Mouse (Mus musculus): ENCODE results near the gene B3galnt2. TPM values are rescaled to one million over a fixed set of nuclear protein-coding genes. Genes with fewer than 3 reads are reported as not detected.
A peak's percentile ranks its signal among the peaks of the same experiment; 100 is the strongest.
"Not testable (repeated sequence)": the region's sequence is repeated elsewhere in the genome, so short reads cannot be mapped to it uniquely, and the experiment has no call there.

Gene B3galnt2
- polyA plus RNA-seq, 1 experiment from 2014 or later: 58.3 TPM

DNA sequence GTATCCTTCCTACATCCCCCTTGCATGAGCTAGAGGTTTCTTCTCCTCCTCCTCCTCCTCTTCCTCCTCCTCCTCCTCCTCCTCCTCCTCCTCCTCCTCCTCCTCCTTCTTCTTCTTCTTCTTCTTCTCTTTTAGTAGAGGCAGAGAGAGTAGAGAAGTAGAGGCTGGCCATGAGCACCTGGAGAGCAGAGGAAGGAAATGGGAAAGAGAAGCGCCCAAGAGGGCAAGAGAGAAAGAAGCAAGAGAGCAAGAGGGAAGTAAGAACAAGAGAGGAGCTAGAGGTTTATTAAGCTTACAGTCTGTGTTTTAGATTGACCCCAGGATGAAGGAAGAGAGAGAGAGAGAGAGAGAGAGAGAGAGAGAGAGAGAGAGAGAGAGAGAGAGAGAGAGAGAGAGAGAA, 27.6 kb downstream of the B3galnt2 start:
- not testable (repeated sequence) for H3K4me3 ChIP-seq; H3K27me3 ChIP-seq (ENCODE audit: low read depth, poor library complexity, severe bottlenecking); H3K27ac ChIP-seq; DNase-seq (ENCODE audit: low spot score); H3K9me3 ChIP-seq (replicated peaks); H3K4me1 ChIP-seq
- peaks cover 35% of the 10 kb centered on the region for H3K36me3 ChIP-seq
- WGBS: 100% methylated on average over 1 of the region's 1 CpGs

GRCm38 (mm10) chr13:13983523-13983922, 29.3 kb downstream of the B3galnt2 start:
- H3K4me1 ChIP-seq: no peaks in the 10 kb centered on the region
- H3K4me3 ChIP-seq: no peak overlapping the region
- no peaks in the 10 kb centered on the region for H3K9me3 ChIP-seq (replicated peaks)
- WGBS: 92% methylated on average over 6 of the region's 6 CpGs
- DNase-seq (ENCODE audit: low spot score): no peak
- H3K27me3 ChIP-seq (ENCODE audit: low read depth, poor library complexity, severe bottlenecking): no peaks in the 10 kb centered on the region
- no peak overlapping the region for H3K27ac ChIP-seq
- H3K36me3 ChIP-seq: peaks cover 35% of the 10 kb centered on the region

DNA sequence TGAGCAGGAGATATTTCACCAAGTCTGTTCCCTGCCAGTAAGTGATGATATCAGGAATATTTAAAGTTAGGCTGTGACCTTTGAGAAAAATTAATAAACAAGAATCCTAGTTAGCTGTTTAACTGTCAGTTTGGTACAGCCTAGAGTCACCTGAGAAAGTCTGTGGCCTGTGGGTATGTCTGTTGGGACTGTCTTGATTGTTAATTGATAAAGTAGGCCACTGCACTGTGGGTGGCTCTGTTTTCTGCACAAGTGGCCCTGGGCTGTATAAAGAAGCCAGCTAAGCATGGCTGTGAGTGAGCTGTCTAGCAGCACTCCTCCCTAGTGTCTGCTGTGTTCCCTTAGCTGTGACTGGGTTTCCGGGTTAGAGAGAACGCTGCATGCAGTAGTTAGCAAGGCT, 34.9 kb downstream of the B3galnt2 start:
- no peaks in the 10 kb centered on the region for H3K9me3 ChIP-seq (replicated peaks)
- peaks cover 45% of the 10 kb centered on the region for H3K36me3 ChIP-seq
- no peak overlapping the region for H3K27ac ChIP-seq
- no peak overlapping the region for H3K4me3 ChIP-seq
- no peaks in the 10 kb centered on the region for H3K27me3 ChIP-seq (ENCODE audit: low read depth, poor library complexity, severe bottlenecking)
- DNase-seq (ENCODE audit: low spot score): no peak
- H3K4me1 ChIP-seq: peaks cover 13% of the 10 kb centered on the region; the same call in 1 of the 2 replicates
- WGBS: 90% methylated on average over 2 of the region's 2 CpGs

DNA sequence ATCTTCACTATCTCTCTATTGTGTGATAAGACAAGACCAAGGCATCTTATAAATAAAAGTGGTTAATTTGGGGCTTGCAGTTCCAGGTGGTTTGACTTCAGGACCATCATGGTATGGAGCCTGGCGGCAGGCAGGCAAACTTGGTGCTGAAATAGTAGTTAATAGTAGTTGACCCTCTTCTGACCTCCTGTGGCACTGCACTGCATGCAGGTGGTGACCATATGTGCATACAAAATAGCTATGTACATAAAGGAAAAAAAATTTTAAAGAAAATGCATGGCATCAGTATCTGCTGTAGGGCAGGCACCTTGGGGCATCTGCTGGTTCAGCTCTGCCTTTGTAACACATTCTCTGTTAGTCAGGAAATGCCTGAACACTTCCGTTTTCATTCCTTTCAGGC, 36.1 kb downstream of the B3galnt2 start:
- Histone ChIP-seq H3K4me3 (no peak overlapping the region), H3K9me3 (replicated peaks) (no peaks in the 10 kb centered on the region), H3K27ac (no peak overlapping the region), H3K27me3 (ENCODE audit: low read depth, poor library complexity, severe bottlenecking) (no peaks in the 10 kb centered on the region), H3K4me1 (peaks cover 13% of the 10 kb centered on the region; the same call in 1 of the 2 replicates), H3K36me3 (peaks cover 58% of the 10 kb centered on the region)
- DNase-seq (ENCODE audit: low spot score): peak; percentile 39
- WGBS: 43% methylated on average over 2 of the region's 2 CpGs

DNA sequence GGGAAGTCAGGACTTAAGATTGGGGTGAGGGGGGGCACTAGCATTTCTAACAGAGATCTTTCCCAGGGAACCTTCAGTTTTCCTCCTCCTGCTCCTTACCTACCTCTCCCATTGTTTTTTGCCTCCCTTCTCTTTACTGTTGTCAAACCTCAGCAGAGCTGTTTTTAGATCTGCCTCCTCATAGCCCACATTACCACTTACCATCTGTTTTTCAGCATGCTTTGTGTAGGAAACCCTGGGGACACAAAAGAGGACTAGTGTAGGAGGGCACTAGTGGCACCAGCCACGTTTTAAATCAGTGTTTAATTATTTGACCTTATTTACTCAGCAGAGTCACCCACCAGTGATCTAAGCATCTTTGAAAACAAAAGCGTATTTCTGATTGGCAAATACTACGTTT, 38.8 kb downstream of the B3galnt2 start:
- WGBS: 83% methylated on average over 3 of the region's 3 CpGs
- peaks cover 13% of the 10 kb centered on the region; the same call in 1 of the 2 replicates for H3K4me1 ChIP-seq
- no peak overlapping the region for H3K27ac ChIP-seq
- H3K4me3 ChIP-seq: no peak overlapping the region
- peaks cover 77% of the 10 kb centered on the region for H3K36me3 ChIP-seq
- H3K9me3 ChIP-seq (replicated peaks): no peaks in the 10 kb centered on the region
- DNase-seq (ENCODE audit: low spot score): no peak
- no peaks in the 10 kb centered on the region for H3K27me3 ChIP-seq (ENCODE audit: low read depth, poor library complexity, severe bottlenecking)

GRCm38 (mm10) chr13:13995046-13995445, 40.8 kb downstream of the B3galnt2 start:
- no peak for DNase-seq (ENCODE audit: low spot score)
- H3K4me3 ChIP-seq: no peak overlapping the region
- no peaks in the 10 kb centered on the region for H3K9me3 ChIP-seq (replicated peaks)
- no peak overlapping the region for H3K27ac ChIP-seq
- WGBS: 92% methylated on average over 5 of the region's 5 CpGs
- peaks cover 88% of the 10 kb centered on the region for H3K36me3 ChIP-seq
- peaks cover 9% of the 10 kb centered on the region; the same call in 1 of the 2 replicates for H3K4me1 ChIP-seq
- H3K27me3 ChIP-seq (ENCODE audit: low read depth, poor library complexity, severe bottlenecking): no peaks in the 10 kb centered on the region

DNA sequence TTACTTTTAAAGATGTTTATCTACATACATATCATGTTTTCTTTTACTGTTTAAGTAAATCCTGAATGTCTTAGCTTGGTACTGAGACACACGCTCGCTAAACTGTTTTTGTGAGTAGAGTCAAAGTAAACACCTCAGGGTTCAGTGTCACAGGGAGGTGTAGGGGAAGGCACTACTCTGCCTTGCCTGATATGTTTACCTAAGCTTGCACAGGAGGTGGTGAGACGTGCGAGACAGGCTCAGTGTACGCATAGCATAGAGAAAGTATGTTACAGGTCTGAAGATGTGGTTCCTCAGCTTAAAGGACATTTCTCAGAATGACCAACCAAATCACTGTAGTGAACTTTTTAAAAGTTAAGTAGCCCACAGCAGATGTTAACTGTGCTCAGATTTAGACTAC, 43.2 kb downstream of the B3galnt2 start:
- Histone ChIP-seq H3K4me3 (no peak overlapping the region), H3K27ac (no peak overlapping the region), H3K27me3 (ENCODE audit: low read depth, poor library complexity, severe bottlenecking) (no peaks in the 10 kb centered on the region), H3K36me3 (peaks cover 98% of the 10 kb centered on the region), H3K9me3 (replicated peaks) (no peaks in the 10 kb centered on the region), H3K4me1 (no peaks in the 10 kb centered on the region)
- DNase-seq (ENCODE audit: low spot score): no peak
- WGBS: 96% methylated on average over 5 of the region's 5 CpGs

- 91% methylated on average over 2 of the region's 2 CpGs for WGBS
- Histone ChIP-seq H3K9me3 (replicated peaks) (no peaks in the 10 kb centered on the region), H3K4me3 (no peak overlapping the region), H3K4me1 (no peaks in the 10 kb centered on the region), H3K36me3 (peaks cover 92% of the 10 kb centered on the region), H3K27ac (no peak overlapping the region), H3K27me3 (ENCODE audit: low read depth, poor library complexity, severe bottlenecking) (no peaks in the 10 kb centered on the region)
- DNase-seq (ENCODE audit: low spot score): no peak
These were observed 48.4 kb downstream of the B3galnt2 start for GRCm38 (mm10) chr13:14002706-14003105.

DNA sequence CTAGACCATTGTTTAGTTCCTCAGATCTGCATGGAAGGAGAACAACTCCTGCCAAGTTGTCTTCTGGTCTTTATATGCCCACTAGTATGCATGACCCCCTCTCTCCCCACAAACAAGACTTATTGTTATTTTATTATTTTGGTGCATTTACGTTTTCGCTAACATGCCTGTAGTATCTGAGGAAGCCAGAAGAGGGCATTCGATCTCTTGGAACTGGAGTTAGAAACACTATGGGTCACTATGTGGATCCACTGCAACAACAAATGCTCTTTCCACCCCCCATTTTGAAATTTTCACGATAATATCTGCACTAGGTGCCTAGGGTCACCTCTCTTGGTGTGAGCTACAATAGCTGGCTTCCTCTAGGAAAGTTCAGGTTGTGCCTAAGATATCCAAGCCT, 49.8 kb downstream of the B3galnt2 start:
- H3K27me3 ChIP-seq (ENCODE audit: low read depth, poor library complexity, severe bottlenecking): no peaks in the 10 kb centered on the region
- no peaks in the 10 kb centered on the region for H3K4me1 ChIP-seq
- H3K9me3 ChIP-seq (replicated peaks): no peaks in the 10 kb centered on the region
- no peak overlapping the region for H3K4me3 ChIP-seq
- no peak overlapping the region for H3K27ac ChIP-seq
- 87% methylated on average over 4 of the region's 4 CpGs for WGBS
- H3K36me3 ChIP-seq: peaks cover 85% of the 10 kb centered on the region
- DNase-seq (ENCODE audit: low spot score): no peak

GRCm38 (mm10) chr13:14004999-14005398, 50.7 kb downstream of the B3galnt2 start:
- Histone ChIP-seq H3K27ac (no peak overlapping the region), H3K27me3 (ENCODE audit: low read depth, poor library complexity, severe bottlenecking) (no peaks in the 10 kb centered on the region), H3K36me3 (peaks cover 85% of the 10 kb centered on the region), H3K9me3 (replicated peaks) (no peaks in the 10 kb centered on the region), H3K4me3 (no peak overlapping the region), H3K4me1 (no peaks in the 10 kb centered on the region)
- WGBS: 93% methylated on average over 5 of the region's 5 CpGs
- DNase-seq (ENCODE audit: low spot score): no peak

DNA sequence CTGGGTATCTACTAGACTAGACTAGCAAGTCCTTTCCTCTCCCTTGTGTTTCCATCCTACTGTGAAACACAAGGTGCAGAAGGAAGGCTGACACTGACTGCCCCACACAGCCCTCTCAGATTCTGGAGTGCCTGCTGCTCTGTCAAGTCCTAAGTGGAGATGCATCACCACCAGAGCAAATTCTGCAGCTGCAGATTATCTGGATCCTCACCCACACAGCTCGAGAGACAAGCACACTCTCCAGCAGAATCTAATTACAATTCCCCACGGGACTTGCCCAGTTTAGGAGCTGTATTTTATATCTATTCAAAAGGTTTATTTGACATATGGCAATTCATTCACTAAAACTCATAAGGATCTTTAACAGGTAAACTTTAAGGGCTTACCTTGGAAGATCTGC, 51.8 kb downstream of the B3galnt2 start:
- Histone ChIP-seq H3K4me3 (no peak overlapping the region), H3K27ac (no peak overlapping the region), H3K4me1 (no peaks in the 10 kb centered on the region), H3K36me3 (peaks cover 80% of the 10 kb centered on the region), H3K9me3 (replicated peaks) (no peaks in the 10 kb centered on the region), H3K27me3 (ENCODE audit: low read depth, poor library complexity, severe bottlenecking) (no peaks in the 10 kb centered on the region)
- no peak for DNase-seq (ENCODE audit: low spot score)
- 83% methylated on average over 2 of the region's 2 CpGs for WGBS

DNA sequence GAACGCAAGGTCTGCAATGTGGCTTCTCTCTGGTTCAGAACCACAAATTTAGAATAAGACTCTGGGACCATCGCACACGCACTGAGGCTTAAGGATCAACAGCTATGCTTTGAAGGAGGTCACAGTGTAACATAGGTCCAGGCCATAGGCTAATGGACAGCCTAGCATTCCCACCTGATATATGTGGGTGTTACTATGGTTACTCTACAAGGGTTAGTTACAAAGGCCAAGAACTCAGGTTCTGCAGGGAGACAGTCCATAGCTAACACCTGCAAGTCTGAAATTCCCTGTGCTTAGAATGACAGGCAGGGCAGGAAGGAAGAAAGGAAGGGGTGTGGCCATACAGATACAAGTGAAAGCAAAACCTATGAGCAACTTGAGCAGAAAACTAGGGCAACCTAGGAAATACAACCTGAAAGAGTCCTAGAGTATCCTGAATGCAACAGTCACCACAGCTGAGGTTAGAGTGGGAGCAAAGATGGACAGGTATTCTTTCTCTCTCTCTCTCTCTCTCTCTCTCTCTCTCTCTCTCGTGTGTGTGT, 57.3 kb downstream of the B3galnt2 start:
- 95% methylated on average over 4 of the region's 4 CpGs for WGBS
- DNase-seq (ENCODE audit: low spot score): no peak
- Histone ChIP-seq H3K9me3 (replicated peaks) (no peaks in the 10 kb centered on the region), H3K36me3 (peaks cover 72% of the 10 kb centered on the region), H3K27me3 (ENCODE audit: low read depth, poor library complexity, severe bottlenecking) (no peaks in the 10 kb centered on the region), H3K4me1 (no peaks in the 10 kb centered on the region), H3K4me3 (no peak overlapping the region), H3K27ac (no peak overlapping the region)

DNA sequence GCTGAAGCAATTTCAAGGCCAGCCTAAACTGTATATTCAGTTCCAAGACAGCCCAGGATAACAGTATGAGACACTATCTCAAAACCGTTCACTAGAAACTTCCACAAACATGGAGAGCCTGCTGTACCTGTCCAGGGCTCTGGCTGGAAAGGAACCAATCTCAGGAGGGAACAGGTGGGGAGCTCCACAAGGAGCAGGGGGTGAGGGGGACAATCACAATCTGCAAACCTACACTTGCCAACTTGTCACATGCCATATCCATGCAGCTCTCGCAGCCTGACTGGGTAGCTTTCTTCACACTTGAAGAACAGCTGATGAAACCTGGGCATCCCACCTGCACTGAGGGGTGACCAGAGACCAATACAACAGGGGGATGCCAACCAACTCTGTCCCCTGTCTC, 59.7 kb downstream of the B3galnt2 start:
- Histone ChIP-seq H3K36me3 (peaks cover 84% of the 10 kb centered on the region), H3K9me3 (replicated peaks) (no peaks in the 10 kb centered on the region)
- WGBS: 96% methylated on average over 2 of the region's 2 CpGs

GRCm38 (mm10) chr13:14014540-14014939, 60.3 kb downstream of the B3galnt2 start:
- Histone ChIP-seq H3K27me3 (ENCODE audit: low read depth, poor library complexity, severe bottlenecking) (no peaks in the 10 kb centered on the region), H3K9me3 (replicated peaks) (no peaks in the 10 kb centered on the region), H3K4me1 (no peaks in the 10 kb centered on the region), H3K36me3 (peaks cover 84% of the 10 kb centered on the region), H3K4me3 (no peak overlapping the region), H3K27ac (no peak overlapping the region)
- 96% methylated on average over 4 of the region's 4 CpGs for WGBS
- no peak for DNase-seq (ENCODE audit: low spot score)

More for the DNA sequence above, 59.7 kb downstream of the B3galnt2 start:
- H3K4me1 ChIP-seq: no peaks in the 10 kb centered on the region
- H3K27me3 ChIP-seq (ENCODE audit: low read depth, poor library complexity, severe bottlenecking): no peaks in the 10 kb centered on the region
- DNase-seq (ENCODE audit: low spot score): no peak
- H3K27ac ChIP-seq: no peak overlapping the region
- no peak overlapping the region for H3K4me3 ChIP-seq

Measured in limb, embryonic 10.5 days (tissue).